Mouse (Mus musculus) gastrocnemius, postnatal 14 days (tissue): ENCODE results near the gene Ubap1. TPM values are rescaled to one million over a fixed set of nuclear protein-coding genes. Genes with fewer than 3 reads are reported as not detected.

Experiments used
- DNase-seq: peaks from one replicate; pipeline ENCODE4 v3.0.0; 2021; ENCODE audit warnings: mixed read lengths
- intact Hi-C: fragments of 180-260 bp; cut with DNase I; formaldehyde crosslinking; loops from one replicate; pipeline ENCODE4 v1.15.1; 2025; ENCODE audit warnings: low total_unique reads
- total RNA-seq, 2 experiments: library from RNA; stranded (reverse); gene quantifications; 2 replicates each; pipeline ENCODE4 v1.2.3; 2021

Ubap1 gene
- total RNA-seq, 2 experiments from 2014 or later: 40.0 to 49.2 TPM

GRCm38 (mm10) chr4:41399904-41400303 is 51.1 kb downstream of the Ubap1 start:
- peak; percentile 76 for DNase-seq
- intact Hi-C loops: no loop called here

GRCm38 (mm10) chr4:41401167-41401566 is 52.4 kb downstream of the Ubap1 start:
- intact Hi-C loops: no loop called here
- no peak for DNase-seq

- no peak for DNase-seq
- intact Hi-C loops: no loop called here
Measured at GRCm38 (mm10) chr4:41401573-41401972, 52.8 kb downstream of the Ubap1 start.

GRCm38 (mm10) chr4:41406597-41406996 is 57.8 kb downstream of the Ubap1 start:
- intact Hi-C loops: no loop called here
- DNase-seq: no peak

GRCm38 (mm10) chr4:41407353-41407752 is 58.6 kb downstream of the Ubap1 start:
- intact Hi-C loops: no loop called here
- no peak for DNase-seq

GRCm38 (mm10) chr4:41409341-41409740 is 60.5 kb downstream of the Ubap1 start:
- intact Hi-C loops: no loop called here
- no peak for DNase-seq

- DNase-seq: no peak
- intact Hi-C loops: no loop called here
Measured at GRCm38 (mm10) chr4:41416966-41417365, 68.2 kb downstream of the Ubap1 start.

GRCm38 (mm10) chr4:41438931-41439330 is 90.1 kb downstream of the Ubap1 start:
- intact Hi-C loops: no loop called here

More at GRCm38 (mm10) chr4:41438931-41439330, 90.1 kb downstream of the Ubap1 start:
- no peak for DNase-seq

Other genes starting within 250 kb of the Ubap1 start
- 10 to 100 TPM; 15.3 to 16.6 TPM for gene Nol6, start 224.5 kb upstream of the Ubap1 start, total RNA-seq
- gene Ube2r2, start 213.3 kb upstream of the Ubap1 start, total RNA-seq: 10 to 100 TPM; 77.4 to 84.4 TPM
- gene Ubap2, start 73.9 kb upstream of the Ubap1 start, total RNA-seq: 10 to 100 TPM; 98.2 to 99.2 TPM
- 10 to 100 TPM; 26.7 to 27.8 TPM for gene Dcaf12, start 34.1 kb upstream of the Ubap1 start, total RNA-seq
- gene Kif24, start 115.9 kb downstream of the Ubap1 start, total RNA-seq: 1 to 10 TPM in 1 of 2 experiments, under 1 TPM in 1; 0.86 to 1.3 TPM
- gene Nudt2, start 116.2 kb downstream of the Ubap1 start, total RNA-seq: 10 to 100 TPM; 20.8 to 22.4 TPM
- 10 to 100 TPM; 60.1 to 60.8 TPM for gene AI464131, start 154.1 kb downstream of the Ubap1 start, total RNA-seq
- under 1 TPM in 1 of 2 experiments, not detected in 1; 0.37 TPM for gene 1110017D15Rik, start 168.3 kb downstream of the Ubap1 start, total RNA-seq
- 10 to 100 TPM; 16.2 to 17.1 TPM for gene Fam219a, start 220.5 kb downstream of the Ubap1 start, total RNA-seq
- gene Dnaic1, start 220.8 kb downstream of the Ubap1 start, total RNA-seq: under 1 TPM; 0.47 to 0.58 TPM